Mouse (Mus musculus) erythroid progenitor cell, adult 5-6 weeks (primary cell): ENCODE measurements around the gene Adam1a. TPM values are rescaled to one million over a fixed set of nuclear protein-coding genes. Genes with fewer than 3 reads are reported as not detected.

ENCODE experiments used
- ATAC-seq: replicated peaks from 2 replicates; pipeline ENCODE4 v1.8.0; 2016; ENCODE audit warnings: moderate number of reproducible peaks, mild to moderate bottlenecking, moderate TSS enrichment, inconsistent platforms; ENCODE audit not compliant: poor library complexity, low FRiP score, severe bottlenecking
- total RNA-seq, 2 experiments: library from RNA; stranded (forward) in 1 of 2; stranded (reverse) in 1 of 2; fragments of 150-400 nt in 1 of 2; fragments of 186-747, 209-891 nt in 1 of 2; gene quantifications; 2 replicates each; pipeline versions ENCODE4 v1.2.3 to v1.2.4; 2015 to 2017; ENCODE audit warnings: low replicate concordance in 2 of 2

Gene Adam1a
- total RNA-seq (2015; ENCODE audit: low replicate concordance) (2.9 and 3.2 TPM in 2 replicates), total RNA-seq (2017; ENCODE audit: low replicate concordance) (2.2 and 3.7 TPM in 2 replicates)

DNA sequence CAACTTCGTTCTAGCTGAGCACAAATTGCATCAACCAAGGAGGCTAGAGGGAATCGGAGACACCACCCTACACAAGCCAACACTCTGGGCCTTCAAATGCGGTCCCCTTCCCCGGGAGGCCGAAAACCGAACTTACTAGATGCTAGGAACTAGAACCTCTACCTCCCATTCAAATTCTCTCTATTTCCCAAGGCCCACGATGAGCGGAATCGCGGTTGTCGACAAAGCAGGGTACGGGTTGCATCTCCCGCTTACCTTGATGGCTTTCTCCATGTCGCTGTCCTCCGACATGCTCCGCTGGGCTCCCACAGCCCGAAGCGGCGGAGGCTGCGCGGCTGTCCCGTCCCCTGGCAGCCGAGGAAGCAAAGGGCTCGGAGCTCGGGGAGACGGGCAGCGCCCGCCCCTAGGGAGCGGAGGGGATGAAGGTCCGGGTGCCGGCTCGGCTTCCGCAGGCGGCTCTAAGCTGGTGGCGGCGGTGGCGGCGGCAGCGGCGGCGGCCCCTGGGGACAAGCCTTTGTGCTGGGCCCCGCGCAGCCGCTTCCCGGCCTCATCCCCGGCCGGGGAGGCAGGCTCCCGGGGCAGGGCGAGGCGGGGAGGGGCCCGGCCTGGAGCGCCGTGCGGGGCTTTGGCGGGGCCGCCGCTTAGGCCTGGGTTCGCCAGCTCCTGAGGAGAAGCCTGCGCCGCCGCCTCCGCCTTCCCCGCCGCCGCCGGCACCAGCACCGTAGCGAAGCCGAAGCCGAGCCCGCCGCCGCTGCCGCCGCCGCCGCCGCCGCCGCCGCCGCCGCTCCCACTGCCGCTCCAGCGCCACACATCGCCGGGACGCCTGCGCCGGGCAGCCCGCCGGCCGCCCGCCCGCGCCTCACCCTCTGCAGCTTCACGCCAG is at the start of gene Adam1a, which contains the start of gene Gm42878:
TSS of gene Adam1a (minus strand) at position 573 of the 883 bp plus-strand sequence.
TSS of gene Gm42878 (minus strand) at position 573 of the 883 bp plus-strand sequence.
- peak; percentile 44 for ATAC-seq

GRCm38 (mm10) chr5:121594714-121595313 is 49.5 kb upstream of the Adam1a start:
- ATAC-seq: no peak

- peak; percentile 85 for ATAC-seq
Observed at GRCm38 (mm10) chr5:121593451-121594401, 48.4 kb upstream of the Adam1a start, which contains the start of gene Aldh2. Gene Aldh2, minus strand, starts transcription at chr5:121593824.

- no peak for ATAC-seq
Observed at GRCm38 (mm10) chr5:121592816-121593407, 47.6 kb upstream of the Adam1a start.

- no peak for ATAC-seq
Observed at GRCm38 (mm10) chr5:121592064-121592815, 47.0 kb upstream of the Adam1a start.

DNA sequence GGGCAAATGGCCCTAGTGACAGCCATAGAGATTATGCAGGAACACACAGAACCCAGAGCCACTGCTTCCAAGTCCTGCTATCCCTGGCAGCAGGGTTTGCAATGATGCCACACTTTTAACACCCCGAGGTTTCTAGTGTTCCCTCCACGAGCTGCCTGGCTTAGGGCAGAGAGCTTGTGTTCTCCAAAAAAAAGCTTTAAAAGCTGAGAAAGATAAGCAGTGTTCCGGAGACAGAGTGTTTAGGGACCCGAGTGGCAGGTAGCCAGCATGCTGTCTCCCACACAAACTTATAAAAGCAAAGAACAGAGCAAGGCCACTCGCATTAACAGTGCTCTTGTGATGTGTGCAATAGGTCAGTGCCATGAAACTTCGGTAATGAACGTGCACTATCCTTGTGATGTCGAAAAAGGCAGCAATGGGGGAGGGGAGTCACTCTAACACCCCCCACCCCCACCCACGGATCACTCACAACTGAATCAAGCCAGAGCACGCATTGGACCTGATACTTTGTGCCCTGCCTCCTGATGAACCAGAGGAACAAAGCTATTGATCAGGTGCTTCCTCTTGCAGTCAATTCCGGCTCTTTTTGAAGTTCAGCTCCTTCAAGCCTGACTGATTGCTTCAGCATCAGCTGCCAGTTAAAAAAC is 46.3 kb upstream of the Adam1a start:
- no peak for ATAC-seq

DNA sequence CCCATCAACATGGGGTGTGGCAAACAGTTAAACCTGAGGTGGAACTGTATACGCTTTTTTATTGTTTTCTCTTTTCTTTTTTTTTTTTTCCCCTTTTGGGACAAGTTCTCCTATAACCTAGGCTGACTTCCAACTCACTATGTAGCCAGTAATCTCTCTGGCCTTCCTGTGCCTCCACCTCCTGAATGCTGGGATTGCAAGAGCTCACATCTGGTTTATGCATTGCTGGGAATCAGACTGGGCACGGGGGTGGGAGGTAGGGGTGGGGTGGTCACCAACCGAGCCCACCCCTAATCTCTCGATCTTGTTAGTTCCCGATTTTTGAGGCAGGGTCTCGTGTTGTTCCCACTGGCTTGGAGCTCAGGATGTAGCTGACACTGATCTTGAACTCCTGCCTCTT is 44.6 kb upstream of the Adam1a start:
- no peak for ATAC-seq

DNA sequence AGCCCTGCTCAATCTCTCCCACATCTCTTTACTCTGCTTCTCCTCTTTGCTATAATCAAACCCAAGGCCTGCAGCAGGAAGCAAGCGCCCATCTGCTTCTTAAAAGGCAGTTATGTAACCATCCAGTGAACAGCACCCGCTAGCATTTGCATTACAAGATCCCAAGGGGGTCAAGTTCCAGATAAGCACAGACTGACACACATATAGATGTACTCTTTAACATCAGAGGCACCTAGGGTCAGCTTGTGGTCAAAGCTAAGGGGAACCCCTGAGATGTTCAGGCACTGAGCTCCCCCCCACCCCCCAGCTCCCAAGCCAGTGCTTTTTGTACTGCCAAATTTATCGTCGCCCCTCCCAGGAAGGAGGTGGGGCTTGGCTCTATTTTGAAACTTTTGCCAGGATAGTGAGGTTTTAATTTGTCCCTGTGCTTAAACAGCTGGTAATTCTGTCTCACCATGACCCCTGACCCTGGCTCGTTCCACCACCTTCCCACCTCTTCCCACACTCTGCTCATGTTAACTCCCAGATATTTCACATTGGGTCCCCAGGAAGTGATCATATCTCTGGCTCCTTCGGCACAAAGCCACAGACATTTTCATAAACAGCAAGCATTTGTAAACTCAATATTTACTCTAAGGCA is 41.2 kb upstream of the Adam1a start:
- ATAC-seq: 0 out of 2 replicates have a peak, but pooled peaks have one; percentile 23

- ATAC-seq: no peak
Observed at GRCm38 (mm10) chr5:121585699-121586098, 40.4 kb upstream of the Adam1a start.

GRCm38 (mm10) chr5:121585005-121585404 is 39.7 kb upstream of the Adam1a start:
- no peak for ATAC-seq

GRCm38 (mm10) chr5:121583765-121584501 is 38.7 kb upstream of the Adam1a start:
- ATAC-seq: peak; percentile 62

- no peak for ATAC-seq
Observed at GRCm38 (mm10) chr5:121581945-121582344, 36.7 kb upstream of the Adam1a start.

- ATAC-seq: no peak
Observed at GRCm38 (mm10) chr5:121576927-121577488, 31.7 kb upstream of the Adam1a start.

GRCm38 (mm10) chr5:121575867-121576266 is 30.6 kb upstream of the Adam1a start:
- ATAC-seq: no peak

DNA sequence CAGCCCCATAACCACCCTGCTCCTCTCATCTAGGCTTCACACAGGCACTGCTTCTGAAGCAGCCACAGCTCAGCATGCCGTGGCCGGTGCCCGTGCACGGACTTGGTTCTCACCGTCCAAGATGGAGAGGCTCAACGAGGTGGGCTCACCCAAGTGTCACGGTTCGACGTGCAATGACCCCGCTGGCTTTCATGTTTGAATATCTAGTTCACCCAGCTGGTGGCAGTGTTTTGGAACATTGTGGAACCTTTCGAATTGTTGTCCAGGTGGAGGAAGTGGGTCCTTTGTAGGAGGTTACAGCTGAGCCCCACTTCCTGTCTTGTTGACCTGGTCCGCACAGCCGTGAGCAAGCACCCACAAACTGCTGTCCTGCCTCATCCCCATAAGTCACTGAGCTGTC is 28.9 kb upstream of the Adam1a start:
- no peak for ATAC-seq

DNA sequence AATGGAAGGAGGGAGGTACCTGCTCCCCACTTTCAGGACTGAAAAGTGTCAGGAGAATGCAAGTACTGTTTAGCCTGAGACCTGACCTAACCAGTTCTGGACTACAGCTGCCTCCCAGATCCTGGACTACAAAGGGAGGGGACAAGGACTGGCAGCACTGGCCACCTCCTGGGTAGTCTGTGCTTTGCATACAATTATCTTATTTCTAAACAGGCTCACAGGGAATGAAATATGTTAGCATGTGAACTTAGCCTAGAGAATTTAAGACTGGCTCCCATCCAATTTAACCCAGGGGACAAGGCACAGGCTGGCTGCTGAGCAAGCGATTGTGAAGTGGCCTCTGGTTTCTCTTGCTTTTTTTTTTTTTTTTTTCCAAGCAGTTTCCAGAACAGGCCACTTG is 25.5 kb upstream of the Adam1a start:
- no peak for ATAC-seq
